Mouse (Mus musculus) ZHBTc4 (cell line): ENCODE results near the gene Rgp1.
"Not testable (repeated sequence)": the region's sequence is repeated elsewhere in the genome, so short reads cannot be mapped to it uniquely, and the experiment has no call there.

Experiments used
- DNase-seq: peaks from one replicate; pipeline ENCODE4 v3.0.0-alpha.2; 2011; ENCODE audit warnings: low read depth, low spot score

Gene Rgp1

DNA sequence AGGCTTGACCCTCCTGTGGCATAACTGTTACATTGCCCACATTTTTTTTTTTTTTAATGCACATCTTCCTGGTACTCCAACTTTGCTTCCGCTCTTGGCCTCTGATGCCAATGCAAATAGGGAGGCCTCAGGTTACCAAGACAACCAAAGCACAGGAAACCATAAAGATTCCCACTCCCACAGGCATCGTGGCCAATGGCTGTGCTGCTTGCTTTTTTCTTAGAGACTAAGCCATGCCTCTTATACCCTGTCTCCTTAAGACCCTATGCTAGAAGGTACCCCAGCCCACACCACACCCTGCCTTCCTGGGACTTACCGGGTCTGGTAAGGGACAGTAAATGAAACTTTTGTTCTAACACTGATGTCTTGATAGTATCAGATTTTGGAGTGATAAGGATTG lies 14.9 kb downstream of the Rgp1 start:
- no peak for DNase-seq

DNA sequence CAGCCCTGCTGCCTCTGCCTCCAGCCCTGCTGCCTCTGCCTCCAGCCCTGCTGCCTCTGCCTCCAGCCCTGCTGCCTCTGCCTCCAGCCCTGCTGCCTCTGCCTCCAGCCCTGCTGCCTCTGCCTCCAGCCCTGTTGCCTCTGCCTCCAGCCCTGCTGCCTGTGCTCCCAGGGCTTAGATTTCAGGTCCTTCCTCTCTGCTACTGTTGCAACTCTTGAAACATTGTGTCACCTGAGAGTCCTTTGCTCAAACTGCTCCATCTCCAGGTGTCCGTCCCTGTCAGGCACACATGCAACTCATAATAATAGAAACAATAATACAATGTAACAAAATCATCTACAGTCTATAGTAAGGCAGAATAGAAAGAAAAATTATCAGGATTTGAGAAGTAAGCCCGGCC lies 18.1 kb downstream of the Rgp1 start:
- DNase-seq = not testable (repeated sequence)

DNA sequence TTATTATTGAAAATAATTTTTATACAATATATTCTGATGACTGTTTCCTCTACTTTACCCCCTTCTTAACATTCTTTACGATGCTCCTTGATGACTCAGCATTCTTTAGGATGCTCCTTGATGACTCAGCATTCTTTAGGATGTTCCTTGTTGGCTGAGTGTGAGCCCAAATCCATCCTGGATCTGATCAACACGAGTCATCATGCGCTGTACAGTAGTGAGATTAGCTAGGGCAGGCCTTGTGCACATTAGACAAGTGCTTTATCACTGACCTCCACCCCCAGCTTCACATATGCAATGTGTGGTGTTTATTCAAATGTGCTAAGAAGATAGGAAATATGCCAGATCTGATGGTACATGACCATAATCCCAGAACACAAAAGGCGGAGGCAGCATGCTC lies 19.7 kb downstream of the Rgp1 start:
- no peak for DNase-seq

DNA sequence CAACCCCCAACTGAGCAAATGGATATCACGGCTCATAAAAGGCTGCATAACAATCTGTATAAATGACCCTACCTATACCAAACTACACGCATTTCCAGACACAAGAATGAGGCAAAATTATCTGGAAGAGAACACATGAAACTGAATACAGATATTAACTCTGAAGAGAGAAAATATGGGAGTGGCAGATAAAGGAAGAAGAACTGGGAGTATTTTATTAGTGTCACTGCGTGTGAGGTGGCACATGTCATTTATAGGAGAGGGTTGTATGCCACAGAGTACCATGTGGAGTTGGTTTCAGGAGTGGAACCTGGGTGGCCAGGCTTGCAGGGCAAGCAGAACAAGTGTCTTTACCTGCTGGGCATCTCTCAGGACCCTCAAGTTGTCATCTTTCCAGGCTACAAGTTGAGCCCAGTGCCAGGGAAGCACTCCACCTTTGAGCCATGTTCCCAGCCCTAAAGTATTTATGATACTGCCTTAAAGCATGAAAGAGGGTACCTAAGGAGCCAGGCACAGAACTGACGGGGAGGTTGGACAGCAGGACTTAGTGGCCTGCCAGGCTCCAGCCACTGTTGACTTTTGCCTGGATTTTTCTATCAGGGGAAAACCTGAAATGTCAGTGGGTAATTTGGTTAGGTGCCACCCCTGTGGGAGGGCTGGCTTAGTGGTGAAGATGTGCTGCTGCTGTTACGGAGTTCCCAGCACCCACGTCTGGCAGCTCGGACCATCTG lies 20.3 kb downstream of the Rgp1 start:
- no peak for DNase-seq

DNA sequence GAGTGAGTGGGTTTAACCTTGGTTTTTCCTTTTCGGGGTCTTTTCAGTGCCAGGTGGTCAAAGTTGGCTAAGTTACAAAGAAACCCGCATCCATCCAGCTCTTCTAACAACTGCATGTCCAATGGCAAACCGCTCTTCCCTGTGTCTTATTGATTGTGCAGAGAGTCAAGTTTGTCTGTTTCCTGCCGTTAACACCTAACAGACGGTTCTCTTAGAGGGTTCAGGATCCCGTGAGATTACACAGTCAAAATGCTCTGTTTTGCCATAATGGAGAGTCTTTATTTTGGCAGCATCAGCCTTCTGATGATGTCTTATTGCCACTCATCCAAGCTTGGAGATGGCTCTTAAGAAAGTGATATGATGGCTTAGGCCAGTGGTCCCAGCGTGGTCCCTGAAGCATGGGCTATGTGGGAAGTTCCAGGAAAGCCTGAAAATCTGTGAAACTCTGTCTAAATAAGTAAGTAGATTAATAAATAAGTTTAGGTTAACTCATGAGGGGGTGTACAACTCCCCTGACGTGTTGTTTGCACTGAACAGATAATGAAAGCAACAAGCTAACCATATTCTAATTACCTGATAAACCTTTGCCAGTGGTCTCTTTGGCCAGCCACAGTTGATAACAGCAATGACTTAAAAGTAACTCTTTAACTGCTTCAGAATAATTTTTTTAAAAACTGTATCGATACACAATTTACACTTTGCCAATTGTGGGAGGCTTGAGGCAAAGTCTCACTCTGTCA lies 21.9 kb downstream of the Rgp1 start:
- DNase-seq = no peak

DNA sequence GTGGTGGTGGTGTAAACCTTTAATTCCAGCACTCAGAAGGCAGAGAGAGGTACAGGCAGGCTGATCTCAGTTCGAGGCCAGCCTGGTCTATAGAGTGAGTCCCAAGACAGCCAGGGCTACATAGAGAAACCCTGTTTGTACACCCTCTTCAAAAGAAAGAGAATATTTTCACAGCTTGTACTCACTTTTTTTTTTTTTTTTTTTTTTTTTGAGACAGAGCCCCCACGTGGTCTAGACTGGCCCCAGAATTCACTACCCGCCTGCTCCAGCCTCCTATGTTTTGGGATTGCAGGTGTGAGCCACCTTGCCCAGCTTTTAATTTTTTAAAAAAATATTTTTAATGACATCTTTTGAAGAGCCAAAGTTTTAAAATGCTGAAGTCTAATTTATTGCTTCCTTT lies 25.6 kb downstream of the Rgp1 start:
- DNase-seq = no peak

DNA sequence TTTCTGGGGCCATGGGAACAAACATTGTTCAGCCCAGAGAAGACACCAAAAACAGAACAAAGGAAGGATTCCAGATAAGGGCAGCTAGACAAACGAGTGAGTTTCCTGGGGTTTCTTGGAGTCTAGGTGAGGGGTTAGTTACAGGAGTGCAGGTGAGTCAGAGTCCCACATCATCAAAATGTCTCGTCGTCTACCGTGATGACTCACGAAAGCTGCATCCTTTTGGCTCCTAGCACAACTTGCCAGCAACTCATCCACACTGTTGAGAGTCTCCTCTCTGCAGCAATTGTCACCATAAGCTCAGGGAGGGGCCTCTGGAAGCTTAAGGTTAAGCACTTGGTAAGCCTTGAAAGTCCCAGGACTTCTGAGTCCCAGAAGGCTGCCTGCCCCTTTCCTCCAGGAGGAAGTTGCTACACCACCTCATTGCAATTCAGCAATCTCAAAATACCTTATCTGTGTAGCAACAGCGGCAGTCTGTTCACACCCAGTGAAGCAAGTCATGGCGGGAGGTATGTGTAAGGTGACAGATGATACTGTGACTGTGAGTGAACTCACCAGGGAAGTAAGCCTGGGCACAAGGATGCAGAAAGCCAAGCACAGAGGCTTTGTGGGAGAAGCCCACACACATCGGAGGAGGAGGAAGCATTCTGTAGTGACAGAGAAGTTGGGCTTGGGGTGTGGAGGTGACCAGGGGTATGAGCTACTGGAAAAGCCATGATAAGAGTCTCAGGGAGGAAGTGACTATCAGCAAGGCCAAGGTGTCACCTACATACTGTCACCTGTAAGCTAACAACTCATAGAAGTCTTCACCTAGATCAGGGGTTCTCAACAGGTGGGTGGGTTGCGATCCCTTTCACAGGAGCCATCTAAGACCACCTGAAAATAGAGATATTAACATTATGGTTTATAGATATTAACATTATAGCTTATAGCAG lies 26.5 kb downstream of the Rgp1 start:
- no peak for DNase-seq

DNA sequence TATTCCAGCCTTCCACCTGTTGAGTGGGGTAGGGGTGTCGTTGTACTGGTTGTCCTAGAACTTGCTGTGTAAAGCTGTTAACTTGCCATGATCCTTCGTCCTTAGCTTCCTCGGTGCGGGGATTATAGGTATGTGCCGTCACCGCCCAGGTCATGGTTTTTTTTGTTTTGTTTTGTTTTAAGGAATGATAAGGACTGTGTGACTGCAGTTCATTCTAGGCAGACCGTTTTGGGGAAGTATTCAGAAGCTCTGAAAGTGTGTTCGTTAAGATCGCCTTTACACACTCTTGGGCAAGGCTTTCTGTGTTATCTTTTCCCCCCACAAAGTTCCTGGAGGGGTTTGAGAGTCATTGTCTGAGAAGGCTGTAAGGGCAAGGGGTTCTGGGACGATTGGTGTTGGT lies 34.0 kb downstream of the Rgp1 start:
- no peak for DNase-seq

DNA sequence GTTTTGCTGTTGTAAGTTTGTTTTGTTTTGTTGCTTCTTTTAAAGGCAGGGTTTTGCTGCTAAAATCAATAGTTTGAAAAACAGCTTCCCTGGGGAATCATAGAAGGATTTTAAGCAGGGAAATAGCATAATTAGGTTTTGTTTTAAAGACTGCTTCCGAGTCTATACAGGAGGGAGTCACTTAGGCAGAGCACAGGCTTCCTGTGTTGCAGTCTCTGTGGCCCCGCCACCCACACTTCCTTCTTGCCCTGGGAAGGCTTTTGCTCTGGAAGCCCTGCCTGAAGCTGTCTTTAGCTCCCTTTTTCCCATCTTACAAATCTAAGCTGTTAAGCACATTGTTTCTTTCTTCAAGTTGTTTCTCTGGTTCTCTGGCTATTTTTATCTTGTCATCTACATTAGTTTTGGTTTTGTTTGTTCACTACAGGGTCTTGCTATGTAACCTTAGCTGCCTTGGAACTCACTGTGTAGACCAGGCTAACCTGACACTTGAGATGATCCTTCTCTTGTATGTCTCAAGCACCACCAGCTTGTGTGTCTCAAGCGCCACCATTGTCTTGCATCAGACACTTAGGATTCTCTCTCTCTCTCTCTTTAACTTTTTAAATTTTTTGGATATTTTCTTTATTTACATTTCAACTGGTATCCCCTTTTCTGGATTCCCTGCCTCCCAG lies 34.7 kb downstream of the Rgp1 start:
- DNase-seq = no peak

DNA sequence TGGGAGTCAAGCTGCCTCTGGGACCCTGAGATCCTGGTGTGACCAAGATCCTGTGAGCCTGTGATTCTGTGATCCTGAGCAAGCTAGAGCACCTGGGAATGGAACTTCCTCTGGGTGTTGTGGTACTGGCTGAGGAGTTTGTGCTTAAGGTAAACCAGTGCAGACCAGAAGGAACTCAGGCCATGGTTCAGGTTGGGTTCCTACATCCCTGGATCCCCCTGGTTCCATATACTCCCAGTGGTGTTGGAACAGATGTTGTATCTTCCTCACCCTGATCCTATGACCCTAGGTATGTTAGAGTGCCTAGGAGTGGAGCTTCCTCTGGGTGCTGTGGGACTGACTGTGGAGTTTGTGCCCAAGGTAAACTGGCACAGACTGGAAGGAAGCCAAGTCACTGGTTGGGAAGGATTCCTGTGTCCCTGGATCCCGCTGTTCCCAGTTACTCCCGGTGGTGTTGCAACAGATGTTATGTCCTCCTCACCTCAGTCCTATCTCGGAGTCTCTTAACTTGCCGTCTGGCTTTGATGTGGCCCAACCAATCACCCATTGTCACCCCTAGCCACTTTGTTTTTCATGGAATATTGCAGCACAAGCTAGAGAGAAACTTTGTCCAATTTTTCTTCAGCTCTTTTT lies 41.7 kb downstream of the Rgp1 start:
- DNase-seq = no peak

DNA sequence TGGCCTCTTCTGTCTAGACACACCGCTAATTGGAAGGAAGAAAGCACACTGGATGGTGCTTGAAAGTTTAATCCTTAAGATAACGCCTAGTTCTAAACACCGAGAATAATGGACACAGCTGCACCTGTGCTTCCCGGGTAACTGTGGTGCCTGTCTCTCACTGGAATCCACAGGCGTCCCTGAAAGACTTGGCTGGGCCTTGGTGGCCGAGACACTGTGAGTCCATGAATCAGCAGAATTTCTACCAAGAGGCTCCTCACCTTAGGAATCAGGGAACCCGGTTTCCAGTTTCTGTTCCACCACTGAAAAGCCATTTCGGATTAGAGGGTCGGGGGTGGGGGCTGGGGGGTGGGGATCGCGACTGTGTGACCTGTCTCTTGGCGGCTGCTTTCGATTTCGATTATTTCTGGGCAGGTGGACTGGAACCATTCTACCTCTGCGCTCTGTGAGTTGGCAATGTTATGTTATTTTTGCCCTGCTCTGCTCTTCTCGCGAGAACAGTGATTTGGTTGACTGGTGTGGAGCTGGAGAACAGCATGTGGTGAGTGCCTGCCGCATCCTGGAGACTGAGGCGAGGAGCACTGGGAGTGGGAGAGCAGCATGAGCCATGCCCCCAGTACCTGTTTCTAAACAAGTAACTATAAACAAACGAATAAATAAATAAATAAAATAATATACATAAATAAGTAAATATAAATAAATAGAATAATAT lies 50.7 kb downstream of the Rgp1 start:
- DNase-seq = peak; percentile 64

DNA sequence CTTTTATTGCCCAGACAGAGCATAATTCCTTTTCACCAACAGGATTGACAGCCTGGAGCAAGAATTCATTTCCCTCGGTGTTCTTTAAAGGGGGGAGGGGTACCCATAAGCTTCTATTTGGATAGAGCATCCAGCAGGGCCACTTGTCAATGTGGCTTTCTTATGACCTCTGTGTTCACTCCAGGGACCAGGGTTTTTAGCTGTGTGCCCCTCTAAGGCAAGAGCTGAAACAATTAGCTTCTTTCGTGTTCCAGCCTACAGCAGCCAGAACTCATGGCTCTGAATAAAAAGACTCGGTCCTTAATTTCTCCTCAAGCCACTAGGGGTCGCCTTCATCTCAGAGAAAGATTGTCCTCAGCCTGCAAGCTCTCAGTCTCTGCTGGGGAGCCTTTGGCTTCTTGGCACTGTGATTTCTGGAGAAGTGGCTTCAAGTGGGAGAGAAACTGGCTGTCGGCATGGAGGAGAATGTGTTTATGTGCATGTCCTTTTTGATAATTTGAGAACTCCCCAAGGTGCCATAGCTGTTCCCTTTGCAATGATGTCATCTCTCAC lies 51.6 kb downstream of the Rgp1 start:
- DNase-seq = peak; percentile 88

DNA sequence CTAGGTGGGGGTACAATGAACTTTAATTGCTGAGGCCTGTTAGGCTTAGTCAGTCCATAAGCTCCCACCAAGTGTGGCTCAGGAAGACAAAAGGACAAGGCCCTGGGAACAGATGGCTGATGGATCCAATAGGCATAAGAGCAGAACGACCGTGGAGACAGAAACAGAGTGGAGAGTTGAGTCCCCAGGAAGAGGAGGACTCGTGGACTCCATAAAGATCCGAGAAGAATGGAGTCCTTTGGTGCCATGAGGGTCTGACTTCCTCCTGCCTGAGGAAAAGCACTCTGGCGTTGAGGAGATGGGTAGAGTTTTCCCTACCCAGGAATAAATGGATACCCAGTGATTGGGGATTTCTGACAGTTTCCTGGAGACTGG lies 52.1 kb downstream of the Rgp1 start:
- DNase-seq = no peak

DNA sequence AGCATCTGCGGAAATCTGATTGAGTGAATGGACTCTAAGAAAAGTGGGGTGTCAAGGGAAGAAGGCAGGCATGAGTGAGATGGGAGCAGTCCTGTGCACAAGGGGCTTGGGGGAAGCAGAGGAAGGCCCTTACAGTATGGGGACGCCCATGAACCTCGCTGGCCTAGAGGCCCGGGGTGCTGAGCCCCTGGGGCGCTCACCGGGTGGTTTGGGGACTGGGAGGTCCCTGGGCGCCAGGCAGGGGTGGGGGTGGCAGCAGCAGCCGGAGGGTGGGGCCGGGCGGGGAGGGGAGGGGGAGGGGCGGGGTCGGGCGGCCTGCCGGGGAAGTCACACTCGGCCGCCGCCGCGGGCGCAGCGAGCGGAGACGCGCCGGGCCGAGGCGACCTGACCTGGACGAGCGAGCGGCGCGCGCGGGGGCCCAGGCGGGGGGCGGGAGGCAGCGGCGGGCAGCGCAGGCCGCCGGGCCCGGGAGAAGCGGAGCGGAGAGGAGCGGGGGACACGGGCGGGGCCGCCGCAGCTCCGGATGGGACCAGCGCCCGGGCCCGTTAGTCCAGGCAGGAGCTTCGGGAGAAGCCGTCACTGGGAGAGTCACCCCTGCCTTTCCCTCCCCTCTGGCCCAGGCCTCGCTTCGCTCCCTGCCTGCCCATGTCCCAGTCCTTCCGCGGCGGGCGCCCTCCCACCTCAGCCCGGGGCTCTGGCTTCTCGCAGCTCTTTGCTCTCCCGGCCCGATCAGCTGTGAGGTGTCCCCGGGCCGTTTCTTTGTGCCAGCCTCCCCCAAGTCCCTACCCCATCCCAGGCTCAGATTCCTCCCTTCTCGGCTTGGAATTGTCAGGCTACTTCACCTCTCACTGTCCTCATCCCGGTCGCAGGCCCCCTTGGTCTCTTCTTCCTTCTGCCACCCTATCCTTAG lies 52.8 kb downstream of the Rgp1 start, which contains the start of gene Npr2:
Gene Npr2, plus strand, starts transcription at position 890 of the 910 bp plus-strand sequence.
- peak; percentile 60 for DNase-seq

DNA sequence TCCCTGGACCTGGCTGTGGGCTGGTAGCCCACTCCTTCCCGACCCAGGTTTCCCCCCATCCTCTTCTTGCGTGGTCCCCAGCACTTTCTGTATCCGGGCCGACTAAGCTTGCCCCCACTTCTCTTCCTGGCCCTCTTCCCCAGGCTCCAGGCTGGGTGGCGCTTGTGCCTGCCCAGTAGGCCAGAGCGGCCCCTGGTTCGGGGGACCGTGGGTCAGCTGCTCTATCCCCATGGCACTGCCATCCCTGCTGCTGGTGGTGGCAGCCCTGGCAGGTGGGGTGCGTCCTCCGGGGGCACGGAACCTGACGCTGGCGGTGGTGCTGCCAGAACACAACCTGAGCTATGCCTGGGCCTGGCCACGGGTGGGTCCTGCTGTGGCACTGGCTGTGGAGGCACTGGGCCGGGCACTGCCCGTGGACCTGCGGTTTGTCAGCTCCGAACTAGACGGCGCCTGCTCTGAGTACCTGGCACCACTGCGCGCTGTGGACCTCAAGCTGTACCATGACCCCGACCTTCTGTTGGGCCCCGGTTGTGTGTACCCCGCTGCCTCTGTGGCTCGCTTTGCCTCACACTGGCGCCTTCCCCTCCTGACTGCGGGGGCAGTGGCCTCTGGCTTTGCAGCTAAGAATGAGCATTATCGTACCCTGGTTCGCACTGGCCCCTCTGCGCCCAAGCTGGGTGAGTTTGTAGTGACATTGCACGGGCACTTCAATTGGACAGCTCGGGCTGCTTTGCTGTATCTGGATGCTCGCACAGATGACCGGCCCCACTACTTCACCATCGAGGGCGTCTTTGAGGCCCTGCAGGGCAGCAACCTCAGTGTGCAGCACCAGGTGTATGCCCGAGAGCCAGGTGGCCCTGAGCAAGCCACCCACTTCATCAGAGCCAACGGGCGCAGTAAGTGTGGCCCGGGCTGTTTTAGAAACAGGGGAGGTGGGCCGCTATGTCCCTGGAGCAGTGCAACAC lies 53.7 kb downstream of the Rgp1 start:
- DNase-seq = peak; percentile 23

DNA sequence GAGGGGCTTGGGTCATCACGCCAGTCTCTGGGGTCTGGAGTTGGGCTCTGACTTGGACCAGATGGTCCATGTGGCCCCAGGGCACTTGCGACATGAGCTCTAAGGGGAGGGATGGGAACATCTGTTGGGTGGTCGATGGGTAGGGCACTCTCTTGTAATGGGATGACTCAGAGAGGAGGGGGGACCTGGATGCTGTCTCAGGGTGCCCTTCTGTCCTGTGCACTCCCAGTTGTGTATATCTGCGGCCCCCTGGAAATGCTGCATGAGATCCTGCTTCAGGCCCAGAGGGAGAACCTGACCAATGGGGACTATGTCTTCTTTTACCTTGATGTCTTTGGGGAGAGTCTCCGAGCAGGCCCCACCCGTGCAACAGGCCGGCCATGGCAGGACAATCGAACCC lies 54.8 kb downstream of the Rgp1 start:
- DNase-seq = no peak

DNA sequence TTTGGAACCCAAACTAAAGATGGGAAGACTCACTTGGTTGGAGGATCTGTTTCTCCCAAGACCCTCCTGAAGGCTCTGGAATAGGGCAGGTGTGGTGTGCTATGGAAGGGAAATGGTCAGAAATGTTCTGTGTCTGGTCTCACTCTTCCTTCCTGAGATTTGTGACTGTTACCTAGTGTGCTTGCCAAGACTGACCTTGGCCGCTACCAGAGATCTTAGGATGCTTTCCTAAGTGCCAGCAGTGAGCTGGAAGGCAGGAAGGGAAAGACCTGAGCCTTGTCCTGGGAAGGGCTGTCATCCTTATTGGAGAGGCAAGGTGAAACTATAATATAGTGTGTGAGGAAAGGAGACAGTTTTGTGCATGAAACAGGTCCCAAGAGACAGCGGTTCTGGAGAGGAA lies 55.2 kb downstream of the Rgp1 start:
- no peak for DNase-seq
